Mouse (Mus musculus): ENCODE results near the gene Homer1.

GRCm38 (mm10) chr13:93423224-93423623 lies 123.8 kb downstream of the Homer1 start:
- no peak for TF ChIP-seq SRF (IDR thresholded peaks at IDR 0.05; ENCODE audit: control insufficient read depth, insufficient read length, low read depth)
- no peak for TF ChIP-seq POLR2A (IDR thresholded peaks at IDR 0.05; ENCODE audit: insufficient read length, low read depth)
- TF ChIP-seq MYOD1 (IDR thresholded peaks at IDR 0.05; ENCODE audit: control insufficient read depth in 1 of 3, insufficient read length in 2 of 3, low read depth in 2 of 3): no peak
- no peak for TF ChIP-seq MAX (IDR thresholded peaks at IDR 0.05; ENCODE audit: low read depth)
